Mouse (Mus musculus) forebrain, embryonic 10.5 days (tissue): Measurements from ENCODE around the gene Atp5mpl. TPM values are rescaled to one million over a fixed set of nuclear protein-coding genes. Genes with fewer than 3 reads are reported as not detected.
A peak's percentile ranks its signal among the peaks of the same experiment; 100 is the strongest.

Source experiments
- DNase-seq: peaks from one replicate; pipeline ENCODE4 v3.0.0-alpha.2; 2017; ENCODE audit warnings: low spot score; ENCODE audit errors: extremely low spot score
- H3K27ac ChIP-seq: fragments of 300-500 bp; sonication (generic); 2 replicates; pipeline ENCODE4 v1.5.1; 2016; ENCODE audit warnings: mild to moderate bottlenecking
- H3K27me3 ChIP-seq: fragments of 300-500 bp; sonication (generic); 2 replicates; pipeline ENCODE4 v1.6.1; 2016; ENCODE audit warnings: mild to moderate bottlenecking; ENCODE audit not compliant: poor library complexity, severe bottlenecking
- H3K36me3 ChIP-seq: fragments of 300-500 bp; sonication (generic); replicated peaks from 2 replicates; pipeline ENCODE4 v1.6.1; 2016; ENCODE audit warnings: mild to moderate bottlenecking, moderate library complexity
- H3K4me1 ChIP-seq: fragments of 300-500 bp; sonication (generic); 2 replicates; pipeline ENCODE4 v1.6.1; 2016
- H3K4me3 ChIP-seq: fragments of 300-500 bp; sonication (generic); 2 replicates; pipeline ENCODE4 v1.5.1; 2016; ENCODE audit warnings: mild to moderate bottlenecking, moderate library complexity
- H3K9me3 ChIP-seq: fragments of 300-500 bp; sonication (generic); 2 replicates; pipeline ENCODE4 v1.6.1; 2016; ENCODE audit warnings: mild to moderate bottlenecking, moderate library complexity
- WGBS: fragments of 180-500 bp; shearing (Covaris S2); methylation state at CpG from one replicate; pipeline ENCODE4 v1.1.7; 2016; 5-methylcytosine and 5-hydroxymethylcytosine counted together
- polyA plus RNA-seq: library from polyadenylated mRNA; unstranded; fragments of >200 nt; fragmentation: Nextera tagmentation; extraction: Ambion mirVana; gene quantifications from 2 replicates; pipeline ENCODE4 v1.2.1, GENCODE M21; 2016

Gene Atp5mpl
- 565 and 608 TPM in 2 replicates for polyA plus RNA-seq

- Histone ChIP-seq H3K4me1 (peaks cover 15% of the 10 kb centered on the region), H3K27ac (peak within 1 kb of the TSS; percentile 94), H3K36me3 (peaks cover 31% of the 10 kb centered on the region), H3K27me3 (no peaks in the 10 kb centered on the region), H3K4me3 (peak within 1 kb of the TSS; percentile 96), H3K9me3 (no peaks in the 10 kb centered on the region)
- DNase-seq, result peak; percentile 97
- under 1% methylated on average over 37 of the region's 37 CpGs for WGBS
These were observed at the start of gene Atp5mpl for GRCm38 (mm10) chr12:111966683-111967173. TSS of gene Atp5mpl (minus strand) at chr12:111966977.

- Histone ChIP-seq H3K27ac (no peak overlapping the region), H3K27me3 (no peaks in the 10 kb centered on the region), H3K36me3 (no peaks in the 10 kb centered on the region), H3K4me1 (peaks cover 26% of the 10 kb centered on the region), H3K4me3 (no peak overlapping the region), H3K9me3 (peaks cover 13% of the 10 kb centered on the region)
- 82% methylated on average over 4 of the region's 4 CpGs for WGBS
- no peak for DNase-seq
These were observed 49.6 kb upstream of the Atp5mpl start for GRCm38 (mm10) chr12:112016346-112016745.

DNA sequence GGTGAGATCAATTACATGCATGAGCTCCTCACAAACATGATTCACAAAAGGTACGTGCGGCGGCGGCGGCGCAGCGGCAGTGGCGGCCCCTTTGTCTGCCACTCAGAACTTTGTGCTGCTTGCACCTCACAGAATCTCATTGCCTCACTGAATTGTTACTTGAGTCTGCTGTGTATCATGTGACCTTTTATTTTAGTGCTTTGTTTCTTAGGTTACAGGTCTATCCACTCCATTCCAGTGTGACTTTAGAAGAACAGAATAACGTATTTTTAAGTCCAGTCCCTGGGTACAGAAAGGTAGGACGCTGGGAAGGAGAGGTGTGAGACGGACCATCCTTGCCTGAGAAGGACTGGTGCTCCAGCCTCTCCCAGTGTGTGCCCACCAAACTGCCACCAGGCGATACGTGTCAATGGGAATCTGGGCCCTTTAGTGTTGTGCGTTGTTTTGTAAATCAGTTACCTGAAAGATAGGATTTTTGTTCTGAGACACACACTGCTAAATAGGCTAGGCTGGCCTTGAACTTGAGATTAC lies 46.6 kb upstream of the Atp5mpl start:
- peak overlapping the region; percentile 42 for H3K4me3 ChIP-seq
- peak overlapping the region; percentile 89 for H3K27ac ChIP-seq
- H3K4me1 ChIP-seq, result peaks cover 26% of the 10 kb centered on the region
- H3K9me3 ChIP-seq, result no peaks in the 10 kb centered on the region
- 13% methylated on average over 14 of the region's 14 CpGs for WGBS
- H3K36me3 ChIP-seq, result no peaks in the 10 kb centered on the region
- DNase-seq, result peak; percentile 75
- no peaks in the 10 kb centered on the region for H3K27me3 ChIP-seq

GRCm38 (mm10) chr12:112012511-112013270 lies 45.9 kb upstream of the Atp5mpl start:
- Histone ChIP-seq H3K27me3 (no peaks in the 10 kb centered on the region), H3K9me3 (no peaks in the 10 kb centered on the region), H3K36me3 (no peaks in the 10 kb centered on the region), H3K4me3 (peak overlapping the region; percentile 42), H3K4me1 (peaks cover 28% of the 10 kb centered on the region), H3K27ac (peak overlapping the region; percentile 89)
- peak; percentile 83 for DNase-seq
- 28% methylated on average over 12 of the region's 12 CpGs for WGBS

- Histone ChIP-seq H3K27me3 (no peaks in the 10 kb centered on the region), H3K36me3 (no peaks in the 10 kb centered on the region), H3K27ac (no peak overlapping the region), H3K9me3 (no peaks in the 10 kb centered on the region), H3K4me1 (no peaks in the 10 kb centered on the region), H3K4me3 (no peak overlapping the region)
- 26% methylated on average over 8 of the region's 8 CpGs for WGBS
- DNase-seq, result peak; percentile 61
These were observed 34.4 kb upstream of the Atp5mpl start for GRCm38 (mm10) chr12:112001223-112001622.

GRCm38 (mm10) chr12:111999735-112000134 lies 33.0 kb upstream of the Atp5mpl start:
- WGBS, result 94% methylated on average over 7 of the region's 7 CpGs
- DNase-seq, result no peak
- Histone ChIP-seq H3K4me1 (no peaks in the 10 kb centered on the region), H3K36me3 (no peaks in the 10 kb centered on the region), H3K9me3 (peaks cover 4% of the 10 kb centered on the region; the same call in 1 of the 2 replicates), H3K4me3 (no peak overlapping the region), H3K27me3 (no peaks in the 10 kb centered on the region), H3K27ac (no peak overlapping the region)

DNA sequence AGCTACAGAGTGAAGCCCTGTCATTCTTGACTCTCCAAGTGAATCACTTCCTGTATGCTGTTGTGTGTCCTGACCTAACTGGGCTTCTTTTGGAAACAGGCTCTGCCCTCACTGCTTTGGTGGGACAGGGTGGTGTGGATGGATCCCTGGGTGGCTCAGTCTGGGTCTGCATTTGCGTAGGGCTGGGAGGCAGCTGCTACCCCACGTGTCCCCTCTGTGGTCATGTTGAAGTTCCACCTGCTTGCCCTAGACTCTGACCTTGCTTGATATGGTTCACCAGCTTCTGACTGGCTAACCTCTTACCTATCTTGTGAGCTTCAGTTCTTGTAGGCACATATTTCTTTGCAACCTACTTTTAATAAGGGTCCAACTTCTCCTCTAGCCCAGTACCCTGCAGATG lies 28.4 kb upstream of the Atp5mpl start:
- Histone ChIP-seq H3K27ac (no peak overlapping the region), H3K4me1 (no peaks in the 10 kb centered on the region), H3K9me3 (peaks cover 4% of the 10 kb centered on the region; the same call in 1 of the 2 replicates), H3K36me3 (no peaks in the 10 kb centered on the region), H3K27me3 (no peaks in the 10 kb centered on the region), H3K4me3 (no peak overlapping the region)
- 94% methylated on average over 2 of the region's 2 CpGs for WGBS
- DNase-seq, result no peak

DNA sequence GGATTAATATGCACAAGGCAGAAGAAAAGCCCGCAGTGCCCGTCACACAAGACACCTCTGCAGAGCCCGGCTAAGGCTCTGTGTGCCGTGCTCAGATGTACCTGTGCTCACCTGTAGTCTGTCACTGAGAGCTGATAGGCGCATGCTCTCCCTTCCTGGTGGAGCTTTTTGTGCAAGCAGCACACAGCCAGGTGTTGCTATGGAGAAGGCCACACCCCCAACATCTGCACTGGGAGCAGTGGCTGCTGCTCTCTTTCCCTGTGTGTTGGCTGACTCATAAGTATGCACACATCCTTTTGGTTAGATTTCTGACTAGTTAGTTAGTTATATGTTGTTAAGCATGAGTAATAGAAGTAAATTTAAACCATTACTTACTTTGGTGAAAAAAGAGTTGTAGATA lies 25.8 kb upstream of the Atp5mpl start:
- H3K4me1 ChIP-seq, result no peaks in the 10 kb centered on the region
- no peak for DNase-seq
- no peaks in the 10 kb centered on the region for H3K27me3 ChIP-seq
- 86% methylated on average over 5 of the region's 5 CpGs for WGBS
- H3K36me3 ChIP-seq, result no peaks in the 10 kb centered on the region
- H3K4me3 ChIP-seq, result no peak overlapping the region
- no peak overlapping the region for H3K27ac ChIP-seq
- H3K9me3 ChIP-seq, result peaks cover 4% of the 10 kb centered on the region; the same call in 1 of the 2 replicates

GRCm38 (mm10) chr12:111986756-111987155 lies 20.0 kb upstream of the Atp5mpl start:
- Histone ChIP-seq H3K4me1 (0 out of 2 replicates have a peak, but pooled peaks cover 3% of the 10 kb centered on the region), H3K36me3 (no peaks in the 10 kb centered on the region)
- 65% methylated on average over 9 of the region's 9 CpGs for WGBS

GRCm38 (mm10) chr12:111983165-111983564 lies 16.4 kb upstream of the Atp5mpl start:
- H3K4me1 ChIP-seq, result 0 out of 2 replicates have a peak, but pooled peaks cover 3% of the 10 kb centered on the region
- 75% methylated on average over 2 of the region's 2 CpGs for whole genome bisulfite sequencing
- H3K4me3 ChIP-seq, result no peak overlapping the region
- H3K27ac ChIP-seq, result no peak overlapping the region
- H3K9me3 ChIP-seq, result no peaks in the 10 kb centered on the region
- H3K27me3 ChIP-seq, result no peaks in the 10 kb centered on the region
- no peaks in the 10 kb centered on the region for H3K36me3 ChIP-seq
- no peak for DNase-seq

More at GRCm38 (mm10) chr12:111986756-111987155, 20.0 kb upstream of the Atp5mpl start:
- DNase-seq, result no peak
- Histone ChIP-seq H3K9me3 (no peaks in the 10 kb centered on the region), H3K4me3 (no peak overlapping the region), H3K27me3 (no peaks in the 10 kb centered on the region), H3K27ac (no peak overlapping the region)

GRCm38 (mm10) chr12:111981831-111982230 lies 15.1 kb upstream of the Atp5mpl start:
- Histone ChIP-seq H3K4me3 (no peak overlapping the region), H3K9me3 (no peaks in the 10 kb centered on the region), H3K27ac (no peak overlapping the region), H3K27me3 (no peaks in the 10 kb centered on the region), H3K36me3 (no peaks in the 10 kb centered on the region), H3K4me1 (0 out of 2 replicates have a peak, but pooled peaks cover 2% of the 10 kb centered on the region)
- DNase-seq, result no peak
- 86% methylated on average over 8 of the region's 8 CpGs for WGBS

GRCm38 (mm10) chr12:111980887-111981367 lies 14.2 kb upstream of the Atp5mpl start, which contains the start of gene Rd3l:
TSS of gene Rd3l (minus strand) at chr12:111981317.
- Histone ChIP-seq H3K9me3 (no peaks in the 10 kb centered on the region), H3K27me3 (no peaks in the 10 kb centered on the region), H3K27ac (no peak within 1 kb of the TSS), H3K4me3 (no peak within 1 kb of the TSS), H3K36me3 (no peaks in the 10 kb centered on the region), H3K4me1 (no peaks in the 10 kb centered on the region)
- WGBS, result 82% methylated on average over 6 of the region's 6 CpGs
- DNase-seq, result no peak

GRCm38 (mm10) chr12:111978274-111978673 lies 11.5 kb upstream of the Atp5mpl start:
- Histone ChIP-seq H3K36me3 (no peaks in the 10 kb centered on the region), H3K9me3 (no peaks in the 10 kb centered on the region), H3K4me3 (no peak overlapping the region), H3K4me1 (no peaks in the 10 kb centered on the region), H3K27me3 (no peaks in the 10 kb centered on the region), H3K27ac (no peak overlapping the region)
- 82% methylated on average over 6 of the region's 6 CpGs for WGBS
- DNase-seq, result no peak
